Mouse (Mus musculus) liver, postnatal 0 days (tissue): ENCODE measurements at regions not wholly inside any gene's neighbourhood (a gene's known extent, or its start where the extent isn't known, plus 50 kb on each side); places are given as distances from the start of the nearest gene placed in this dataset.

Source experiments
- ATAC-seq: fragments of 200-750 bp; cut with Nextera tagmentation; 2 replicates; pipeline ENCODE4 v1.8.0; 2017; ENCODE audit warnings: mild to moderate bottlenecking, moderate library complexity
- DNase-seq: peaks from one replicate; pipeline ENCODE4 v3.0.0-alpha.2; 2016
- H3K27ac ChIP-seq: fragments of 300-500 bp; sonication (generic); 2 replicates; pipeline ENCODE4 v1.5.1; 2014; ENCODE audit warnings: antibody characterized with exemption, moderate library complexity, mild to moderate bottlenecking, low read depth
- H3K27me3 ChIP-seq: fragments of 300-500 bp; sonication (generic); 2 replicates; pipeline ENCODE4 v1.6.1; 2014; ENCODE audit warnings: low read length, control low read depth, mixed read lengths; ENCODE audit not compliant: insufficient read depth
- H3K36me3 ChIP-seq: fragments of 300-500 bp; sonication (generic); replicated peaks from 2 replicates; pipeline ENCODE4 v1.6.1; 2014; ENCODE audit warnings: mild to moderate bottlenecking, control low read depth, low read length, moderate library complexity, mixed read lengths; ENCODE audit not compliant: insufficient read depth
- H3K4me1 ChIP-seq: fragments of 300-500 bp; sonication (generic); 2 replicates; pipeline ENCODE4 v1.6.1; 2014; ENCODE audit warnings: antibody characterized with exemption, mild to moderate bottlenecking, control low read depth; ENCODE audit not compliant: insufficient read depth
- H3K4me2 ChIP-seq: fragments of 300-500 bp; sonication (generic); 2 replicates; pipeline ENCODE4 v1.6.1; 2014; ENCODE audit warnings: low read depth, mild to moderate bottlenecking, low read length, moderate library complexity, mixed read lengths
- H3K4me3 ChIP-seq: fragments of 300-500 bp; sonication (generic); 2 replicates; pipeline ENCODE4 v1.5.1; 2014; ENCODE audit warnings: low read depth, low read length
- H3K9ac ChIP-seq: fragments of 300-500 bp; sonication (generic); replicated peaks from 2 replicates; pipeline ENCODE4 v1.6.1; 2014; ENCODE audit warnings: mild to moderate bottlenecking, moderate library complexity
- H3K9me3 ChIP-seq: fragments of 300-500 bp; sonication (generic); 2 replicates; pipeline ENCODE4 v1.6.1; 2016; ENCODE audit warnings: mild to moderate bottlenecking, control low read depth, low read length, mixed read lengths
- CTCF ChIP-seq: sonication (generic); IDR thresholded peaks from 2 replicates; pipeline ENCODE4 v1.5.1; 2016; ENCODE audit warnings: antibody characterized with exemption, low read depth
- EP300 ChIP-seq: IDR thresholded peaks from 2 replicates; pipeline ENCODE4 v1.6.1; 2016; ENCODE audit warnings: antibody characterized with exemption, low read depth, mild to moderate bottlenecking
- WGBS: fragments of 180-500 bp; shearing (Covaris S2); extraction: QIAGEN DNeasy Blood & Tissue Kit; methylation state at CpG from one replicate; pipeline ENCODE4 v1.1.7; 2014; ENCODE audit not compliant: insufficient replicate concordance; 5-methylcytosine and 5-hydroxymethylcytosine counted together

GRCm38 (mm10) chr4:95141253-95141652, 89.2 kb upstream of the Jun start:
- no peaks in the 10 kb centered on the region for H3K36me3 ChIP-seq
- ATAC-seq (peak; percentile 96), DNase-seq (peak; percentile 46)
- peak; percentile 77; the same call in 1 of the 2 replicates for TF ChIP-seq EP300
- no peak for TF ChIP-seq CTCF
- no peaks in the 10 kb centered on the region for H3K9me3 ChIP-seq
- no peak overlapping the region; the same call in none of the 2 replicates for H3K27ac ChIP-seq
- H3K4me1 ChIP-seq: peaks cover 15% of the 10 kb centered on the region
- WGBS: 55% methylated on average over 2 of the region's 2 CpGs
- H3K4me3 ChIP-seq: no peak overlapping the region
- H3K9ac ChIP-seq: no peak overlapping the region
- H3K4me2 ChIP-seq: no peak overlapping the region
- no peaks in the 10 kb centered on the region for H3K27me3 ChIP-seq

GRCm38 (mm10) chr4:95143130-95143529, 91.1 kb upstream of the Jun start:
- Histone ChIP-seq H3K4me1 (peaks cover 15% of the 10 kb centered on the region), H3K36me3 (no peaks in the 10 kb centered on the region), H3K9me3 (no peaks in the 10 kb centered on the region), H3K27me3 (no peaks in the 10 kb centered on the region), H3K4me3 (no peak overlapping the region), H3K27ac (no peak overlapping the region), H3K4me2 (no peak overlapping the region), H3K9ac (no peak overlapping the region)
- no peak for TF ChIP-seq EP300
- no peak for TF ChIP-seq CTCF
- WGBS: 66% methylated on average over 4 of the region's 4 CpGs
- no peak for DNase-seq
- ATAC-seq: no peak

DNA sequence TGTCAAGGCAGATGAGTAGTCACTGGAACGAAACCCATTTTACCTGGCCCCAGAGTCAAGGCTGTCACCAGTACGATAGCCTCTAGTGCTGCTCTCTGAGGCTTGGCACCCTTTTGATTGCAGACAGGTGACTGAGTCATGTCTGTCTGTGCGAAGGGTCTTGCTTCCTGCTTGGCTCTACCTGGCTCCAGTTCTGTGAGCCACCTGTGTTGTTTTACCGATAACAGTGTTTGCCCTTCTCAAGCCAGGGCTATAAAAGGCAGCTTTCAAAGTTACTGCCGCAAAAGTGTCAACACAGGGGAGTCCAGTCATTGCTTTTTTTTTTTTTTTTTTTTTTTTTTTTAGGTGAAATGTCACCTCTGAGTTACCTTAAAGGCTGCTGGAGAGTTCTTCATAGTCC, 91.6 kb upstream of the Jun start:
- DNase-seq: peak; percentile 18
- WGBS: 75% methylated on average over 5 of the region's 5 CpGs

DNA sequence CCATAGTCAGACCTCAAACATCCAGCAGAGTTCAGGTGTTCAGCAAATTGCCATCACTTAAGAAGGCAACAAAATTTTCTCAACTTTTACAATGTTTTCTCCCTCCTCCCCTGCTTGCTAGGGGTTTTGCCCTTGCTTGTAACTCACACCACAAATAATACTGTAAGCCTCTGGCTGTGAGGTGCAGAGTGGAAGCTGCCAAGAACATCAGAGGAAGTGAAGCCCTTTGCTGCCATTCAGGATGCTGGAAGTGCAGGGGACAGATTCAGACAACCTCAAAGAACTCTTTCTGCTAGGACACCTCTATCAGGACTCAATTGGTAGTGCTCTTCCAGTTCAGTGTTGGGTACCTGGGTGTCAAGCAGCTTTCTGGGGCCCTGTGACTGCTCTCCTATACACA, 92.4 kb upstream of the Jun start:
- Histone ChIP-seq H3K36me3 (no peaks in the 10 kb centered on the region), H3K4me1 (peaks cover 15% of the 10 kb centered on the region), H3K27me3 (no peaks in the 10 kb centered on the region), H3K4me3 (no peak overlapping the region), H3K4me2 (no peak overlapping the region), H3K9me3 (no peaks in the 10 kb centered on the region), H3K9ac (no peak overlapping the region), H3K27ac (no peak overlapping the region)
- DNase-seq (no peak), ATAC-seq (no peak)
- no peak for TF ChIP-seq CTCF
- TF ChIP-seq EP300: no peak

More for the DNA sequence above, 91.6 kb upstream of the Jun start:
- ATAC-seq: peak; percentile 73
- Histone ChIP-seq H3K9me3 (no peaks in the 10 kb centered on the region), H3K27me3 (no peaks in the 10 kb centered on the region), H3K4me3 (no peak overlapping the region), H3K27ac (no peak overlapping the region), H3K9ac (no peak overlapping the region), H3K4me1 (peaks cover 15% of the 10 kb centered on the region), H3K4me2 (no peak overlapping the region), H3K36me3 (no peaks in the 10 kb centered on the region)
- no peak for TF ChIP-seq CTCF
- TF ChIP-seq EP300: peak; percentile 44

GRCm38 (mm10) chr4:95146268-95146667, 94.2 kb upstream of the Jun start:
- H3K4me1 ChIP-seq: peaks cover 12% of the 10 kb centered on the region
- H3K4me3 ChIP-seq: no peak overlapping the region
- no peak overlapping the region for H3K4me2 ChIP-seq
- no peaks in the 10 kb centered on the region for H3K27me3 ChIP-seq
- no peaks in the 10 kb centered on the region for H3K36me3 ChIP-seq
- 75% methylated on average over 5 of the region's 5 CpGs for WGBS
- no peak for TF ChIP-seq CTCF
- no peak for TF ChIP-seq EP300
- DNase-seq (no peak), ATAC-seq (no peak)
- H3K9ac ChIP-seq: no peak overlapping the region
- no peak overlapping the region for H3K27ac ChIP-seq
- H3K9me3 ChIP-seq: no peaks in the 10 kb centered on the region

- no peak overlapping the region for H3K9ac ChIP-seq
- H3K27ac ChIP-seq: no peak overlapping the region
- TF ChIP-seq EP300: no peak
- H3K27me3 ChIP-seq: no peaks in the 10 kb centered on the region
- H3K4me3 ChIP-seq: no peak overlapping the region
- no peak overlapping the region for H3K4me2 ChIP-seq
- no peak for DNase-seq
- no peak for ATAC-seq
- peaks cover 11% of the 10 kb centered on the region for H3K4me1 ChIP-seq
- WGBS: 35% methylated on average over 1 of the region's 1 CpGs
- no peaks in the 10 kb centered on the region for H3K36me3 ChIP-seq
- no peaks in the 10 kb centered on the region for H3K9me3 ChIP-seq
These were observed 96.6 kb upstream of the Jun start for GRCm38 (mm10) chr4:95148665-95149064.

- no peak for ATAC-seq
- no peak for TF ChIP-seq EP300
- TF ChIP-seq CTCF: no peak
- Histone ChIP-seq H3K27me3 (no peaks in the 10 kb centered on the region), H3K9me3 (no peaks in the 10 kb centered on the region), H3K4me3 (no peak overlapping the region), H3K36me3 (no peaks in the 10 kb centered on the region), H3K9ac (no peak overlapping the region), H3K4me2 (no peak overlapping the region), H3K27ac (no peak overlapping the region), H3K4me1 (peaks cover 31% of the 10 kb centered on the region)
- 85% methylated on average over 8 of the region's 8 CpGs for WGBS
- no peak for DNase-seq
These were observed 99.7 kb upstream of the Jun start for GRCm38 (mm10) chr4:95151678-95152077.
